Mouse (Mus musculus): Measurements from ENCODE around the gene Akap13.

The Akap13 gene

DNA sequence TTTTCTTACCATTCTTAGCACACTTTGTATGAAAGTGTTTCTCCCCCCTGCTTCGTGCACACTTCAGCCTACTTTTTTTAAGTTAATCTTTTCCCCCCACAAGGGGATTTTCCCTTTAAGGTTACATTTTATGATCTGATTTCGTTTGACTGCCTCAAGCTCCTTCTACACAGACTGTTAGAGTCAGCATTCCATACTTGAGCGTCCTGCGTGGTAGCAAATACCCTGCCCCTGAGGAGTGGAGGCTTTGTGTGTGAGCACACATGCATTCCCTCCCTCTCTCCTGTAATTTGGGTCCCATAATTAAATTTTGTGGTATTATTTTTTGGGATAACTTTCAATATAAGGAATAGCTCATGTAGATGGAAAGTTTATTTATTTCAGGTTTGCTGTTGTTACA, 103.8 kb downstream of the Akap13 start:
- DNase-seq (ENCODE audit: low spot score in 2 of 2) = no peak

DNA sequence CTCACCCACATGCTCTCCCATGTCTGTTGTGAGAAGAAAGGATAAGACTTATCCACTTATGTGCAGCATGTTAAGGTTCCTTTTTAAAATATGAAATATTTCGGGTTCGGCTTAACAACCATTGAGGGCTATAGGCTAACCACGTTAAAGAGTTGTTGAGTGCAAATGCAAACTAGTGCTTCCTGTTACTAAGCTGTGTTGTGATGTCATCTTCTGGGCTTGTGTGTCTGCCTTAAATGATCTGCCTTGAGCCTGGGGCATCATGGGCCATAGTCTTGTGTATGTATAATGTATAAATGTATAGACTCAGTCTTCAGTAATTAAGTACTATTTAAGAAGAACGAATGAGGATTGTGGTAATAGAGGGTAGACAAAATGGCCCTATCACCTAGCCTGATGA, 104.6 kb downstream of the Akap13 start:
- no peak for DNase-seq (ENCODE audit: low spot score in 2 of 2)

DNA sequence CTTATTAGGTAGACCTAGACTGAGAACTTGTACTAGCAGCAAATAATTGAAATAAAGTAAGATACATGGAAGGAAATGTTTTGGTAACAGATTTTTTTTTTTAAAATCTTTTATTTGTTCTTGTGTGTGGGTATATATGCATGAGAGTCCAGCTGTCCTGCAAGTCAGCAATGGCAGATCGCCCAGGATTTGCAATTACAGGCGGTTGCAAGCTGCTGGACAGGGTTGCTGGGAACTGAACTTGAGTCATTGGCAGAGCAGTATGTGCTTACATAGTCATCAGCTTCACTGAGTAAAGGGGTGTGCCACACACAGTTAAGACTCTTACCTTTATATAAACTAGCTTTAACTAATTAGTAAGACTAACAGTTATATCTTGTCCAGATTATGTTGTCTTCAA, 105.2 kb downstream of the Akap13 start:
- no peak for DNase-seq (ENCODE audit: low spot score in 2 of 2)

DNA sequence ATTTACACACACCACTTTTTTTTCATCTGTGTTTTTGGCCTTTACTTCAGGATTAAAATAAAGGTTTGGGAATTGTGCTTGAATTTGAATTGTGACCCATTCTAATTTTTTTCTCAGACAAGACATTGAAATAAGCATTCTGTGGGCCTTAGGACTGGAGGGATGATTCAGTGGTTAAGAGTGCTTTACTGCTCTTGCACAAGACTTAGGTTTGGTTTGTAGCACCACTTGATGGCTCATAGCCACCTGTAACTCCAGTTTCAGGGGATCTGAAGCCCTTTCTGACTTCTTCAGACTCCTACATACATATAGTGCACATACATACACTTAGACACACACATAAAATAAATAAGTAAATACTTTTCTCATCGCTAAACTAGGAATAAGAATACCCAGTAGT, 105.8 kb downstream of the Akap13 start:
- DNase-seq (ENCODE audit: low spot score in 2 of 2) = no peak

DNA sequence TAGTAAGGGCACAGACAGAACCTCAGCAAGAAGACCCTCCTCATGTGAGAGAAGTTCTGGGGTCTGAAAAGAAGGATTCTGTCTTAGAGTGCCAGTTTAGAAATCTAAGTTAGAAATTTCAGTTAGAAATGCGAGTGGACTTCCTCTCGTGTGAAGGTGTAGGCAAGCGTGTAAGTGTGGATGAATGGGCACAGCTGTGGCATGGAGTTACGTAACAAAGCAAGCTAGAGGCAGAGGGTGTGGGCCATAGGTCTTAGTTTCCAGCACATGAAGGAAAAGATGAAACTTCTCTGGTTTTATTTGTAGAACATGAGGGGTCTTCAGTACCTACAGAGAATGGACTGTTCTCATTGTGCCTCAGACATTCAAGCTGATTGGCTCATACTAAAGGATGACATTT, 112.9 kb downstream of the Akap13 start:
- DNase-seq (ENCODE audit: low spot score in 2 of 2) = no peak

DNA sequence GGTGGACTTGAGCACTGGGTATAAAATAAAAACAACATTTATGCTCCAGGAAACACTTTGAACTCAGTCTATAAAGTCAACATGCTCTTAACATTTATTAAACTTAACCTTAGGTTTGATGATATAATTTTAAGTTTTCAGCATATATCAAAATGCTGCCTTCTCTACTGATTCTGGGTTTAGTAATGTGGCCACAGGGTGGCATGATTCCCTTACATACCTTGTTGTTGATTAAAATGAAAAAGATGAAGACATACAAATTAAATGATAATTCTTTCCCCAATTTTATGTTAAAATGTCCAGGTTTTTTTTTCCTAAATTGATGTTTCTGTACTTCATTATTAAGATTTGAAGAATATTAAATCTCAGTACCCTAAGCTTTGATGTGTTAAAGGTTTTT, 113.5 kb downstream of the Akap13 start:
- DNase-seq (ENCODE audit: low spot score in 2 of 2) = no peak

DNA sequence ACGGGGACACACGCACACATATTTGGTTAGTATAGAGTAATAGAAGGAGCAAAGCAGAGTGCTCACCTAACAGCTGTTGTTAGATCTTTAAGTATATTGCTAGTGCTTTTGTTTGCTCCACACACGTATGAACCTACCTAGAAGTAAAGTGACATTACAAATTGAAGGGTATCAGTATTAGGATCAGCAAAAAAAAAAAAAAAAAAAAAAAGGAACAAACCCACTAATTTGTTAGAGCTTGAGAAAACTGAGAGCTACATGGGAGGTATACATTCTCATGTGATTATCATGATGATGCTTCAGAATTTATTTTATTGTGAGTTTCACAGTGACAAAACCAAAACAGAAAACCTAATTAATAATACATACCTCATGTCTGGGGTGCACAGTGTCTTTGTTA, 114.9 kb downstream of the Akap13 start:
- no peak for DNase-seq (ENCODE audit: low spot score in 2 of 2)

DNA sequence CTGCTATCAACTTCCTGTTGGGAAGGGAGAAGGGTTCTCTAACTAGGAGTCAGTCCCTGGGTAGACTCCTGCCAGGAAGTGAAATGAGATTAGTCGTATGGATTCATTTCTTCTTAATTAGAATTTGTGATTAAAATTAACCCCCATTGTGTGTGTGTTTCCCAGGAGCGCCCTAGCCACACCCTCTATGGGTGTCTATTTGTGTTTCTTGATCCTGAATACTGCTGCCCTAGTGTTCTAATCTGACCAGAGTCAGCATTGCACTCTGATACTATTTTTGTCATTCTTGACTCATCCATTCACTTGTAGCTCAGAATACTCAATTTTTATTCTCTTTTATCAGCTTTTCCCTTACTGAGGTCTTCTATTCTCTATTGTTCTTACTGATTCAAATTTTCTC, 115.7 kb downstream of the Akap13 start:
- no peak for DNase-seq (ENCODE audit: low spot score in 2 of 2)

DNA sequence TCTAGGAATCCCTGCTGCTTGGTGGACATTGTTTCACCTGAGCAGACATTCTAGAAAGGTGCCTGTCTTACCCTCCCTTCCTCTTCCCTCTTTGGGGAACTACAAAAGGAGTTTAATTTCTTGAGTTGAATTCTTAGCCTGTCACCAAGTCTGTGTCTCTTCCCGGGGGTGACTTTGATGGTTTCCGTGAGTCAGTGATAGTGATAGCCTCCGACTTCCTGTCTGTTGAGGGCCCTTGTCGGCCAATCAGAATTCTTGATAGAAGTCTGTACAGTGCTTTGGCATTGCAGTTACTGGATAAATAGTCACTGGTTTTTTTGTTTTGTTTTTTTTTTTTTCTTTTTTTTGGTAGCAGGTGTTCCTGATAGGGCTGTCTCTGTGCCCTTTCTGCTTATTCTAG, 116.8 kb downstream of the Akap13 start:
- no peak for DNase-seq (ENCODE audit: low spot score in 2 of 2)

DNA sequence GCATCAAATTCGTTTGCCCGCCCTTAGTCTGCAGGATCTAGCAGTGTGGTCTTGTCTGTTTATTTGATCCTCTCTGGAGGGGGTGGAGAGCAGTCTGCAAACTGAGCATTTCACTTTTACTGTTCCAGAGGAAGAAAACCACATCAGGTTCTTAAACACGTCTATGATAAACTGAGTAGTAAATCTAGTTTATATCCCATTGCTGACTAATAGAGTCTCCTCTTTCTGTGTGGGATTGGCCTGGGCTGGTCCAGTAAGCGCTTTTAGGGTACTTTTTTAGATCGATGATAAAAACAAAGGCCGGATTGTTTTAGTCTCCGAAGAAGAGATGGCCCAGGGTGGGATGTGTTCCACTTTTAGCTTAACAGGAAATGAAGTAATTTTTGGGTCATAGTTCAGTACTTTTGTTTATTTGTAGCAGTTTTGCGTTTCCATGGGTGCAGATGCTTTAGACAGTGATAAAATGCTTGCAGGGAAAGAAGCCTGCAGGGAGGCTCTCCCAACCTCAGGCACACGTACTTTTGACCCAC, 119.9 kb downstream of the Akap13 start:
- no peak for DNase-seq (ENCODE audit: low spot score in 2 of 2)

DNA sequence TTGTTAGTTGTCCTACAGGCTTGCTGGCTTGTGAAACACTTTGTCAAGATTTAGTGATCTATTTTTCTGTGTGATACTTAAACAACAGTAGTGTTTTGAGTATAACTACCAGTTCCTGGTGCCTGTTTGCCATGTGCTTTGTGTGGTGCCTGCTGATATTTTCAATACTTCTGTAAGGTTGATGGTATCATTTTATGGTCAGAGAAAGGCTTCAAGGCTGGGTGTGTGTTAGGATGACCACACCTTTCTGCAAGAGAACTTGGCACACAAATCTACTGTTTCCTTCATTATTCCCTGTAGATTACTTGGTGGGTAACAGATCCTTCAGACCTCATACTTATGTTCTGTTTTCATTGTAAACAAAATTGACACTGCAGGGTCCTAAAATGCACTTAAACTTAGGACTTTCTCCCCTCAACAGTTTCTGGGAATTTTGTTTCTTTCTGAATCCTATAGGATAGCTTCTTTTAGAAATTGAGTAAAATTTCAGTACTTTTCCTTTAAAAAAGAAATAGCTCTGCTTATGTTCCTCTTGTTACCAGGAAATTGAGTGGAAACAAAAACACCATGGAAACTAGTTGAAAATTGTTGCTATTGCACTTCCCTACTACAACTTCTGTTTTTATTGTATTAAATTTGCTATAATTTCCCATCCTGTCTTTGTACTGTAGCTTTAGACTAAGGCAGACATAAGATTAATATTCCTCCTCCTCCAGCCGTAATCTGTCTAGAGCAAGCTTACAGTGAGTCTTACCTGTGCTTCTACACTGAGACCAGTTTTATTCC, 120.7 kb downstream of the Akap13 start:
- DNase-seq (ENCODE audit: low spot score in 2 of 2) = no peak

DNA sequence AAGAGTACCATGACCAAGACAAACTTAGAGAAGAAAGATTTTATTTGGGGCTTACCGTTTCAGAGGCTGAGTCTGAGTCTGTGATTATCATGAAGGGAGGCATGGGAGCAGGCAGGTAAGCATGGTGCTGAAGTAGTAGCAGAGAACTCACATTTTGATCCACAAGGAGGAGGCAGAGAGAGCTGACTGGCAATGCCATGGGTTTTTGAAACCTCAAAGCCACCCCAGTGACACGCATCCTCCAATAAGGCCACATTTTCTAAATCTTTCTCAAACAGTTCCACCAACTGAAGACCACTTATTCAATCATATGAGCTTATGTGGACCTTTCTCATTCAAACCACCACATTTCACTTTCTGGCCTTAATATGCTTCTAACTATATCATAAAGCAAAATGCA, 121.5 kb downstream of the Akap13 start:
- no peak for DNase-seq (ENCODE audit: low spot score in 2 of 2)

DNA sequence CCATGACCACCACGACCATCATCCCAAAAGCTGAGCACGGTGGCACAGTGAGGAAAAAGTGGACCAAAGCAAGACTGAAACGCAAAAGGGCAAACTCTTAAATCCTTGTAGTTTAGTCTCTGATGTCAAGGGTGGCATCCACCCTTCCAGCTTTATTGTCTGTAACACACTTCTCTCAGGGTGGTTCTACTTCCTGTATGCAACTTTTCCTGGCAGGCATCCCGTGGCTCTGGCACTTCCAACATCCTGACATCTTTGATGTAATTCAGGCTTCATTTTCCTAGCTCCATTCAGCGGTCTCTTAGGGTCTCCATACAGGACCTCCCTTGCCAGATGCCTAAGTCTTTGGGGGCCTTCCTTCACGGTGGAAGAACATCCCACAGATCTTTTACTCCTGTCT, 122.0 kb downstream of the Akap13 start:
- DNase-seq (ENCODE audit: low spot score in 2 of 2) = no peak

DNA sequence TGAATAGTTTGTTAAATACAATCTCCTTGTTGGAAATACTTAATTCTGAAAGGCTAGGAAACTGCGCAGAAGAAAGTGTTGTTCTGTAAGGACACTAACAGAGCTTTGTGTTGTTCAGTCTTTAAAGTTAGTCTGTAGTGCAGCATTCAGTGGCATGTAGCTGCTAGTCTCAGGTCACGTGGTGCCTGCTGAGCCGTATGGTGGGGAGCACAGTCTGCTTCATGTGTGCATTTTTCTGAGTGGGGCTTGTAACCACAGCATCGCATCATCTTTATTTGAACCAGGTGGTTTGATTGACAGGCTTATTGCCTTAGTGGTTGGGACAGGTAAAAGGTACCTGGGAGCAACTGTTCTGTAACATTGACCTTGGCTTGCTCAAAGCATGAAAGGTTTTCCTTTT, 123.3 kb downstream of the Akap13 start:
- DNase-seq (ENCODE audit: low spot score in 2 of 2) = no peak

DNA sequence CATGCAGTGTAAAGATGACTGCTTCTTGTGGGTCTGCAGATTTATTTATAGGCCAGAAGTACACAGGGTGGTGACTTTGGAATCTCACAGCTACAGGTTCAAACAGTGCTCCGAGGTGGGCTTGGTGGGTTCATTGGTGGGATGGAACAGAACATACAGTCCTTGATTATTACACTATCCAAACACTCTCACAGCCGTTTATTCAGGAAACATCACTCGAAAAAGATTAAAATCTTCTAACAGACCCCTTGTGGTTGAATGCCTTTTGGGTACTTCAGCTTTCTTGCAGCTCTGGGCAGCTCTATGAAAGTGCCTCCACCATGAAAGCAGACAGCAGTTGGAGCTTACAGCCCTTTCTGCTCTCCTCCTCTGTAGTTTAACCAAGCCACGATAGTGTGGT, 126.8 kb downstream of the Akap13 start:
- DNase-seq (ENCODE audit: low spot score in 2 of 2) = no peak

DNA sequence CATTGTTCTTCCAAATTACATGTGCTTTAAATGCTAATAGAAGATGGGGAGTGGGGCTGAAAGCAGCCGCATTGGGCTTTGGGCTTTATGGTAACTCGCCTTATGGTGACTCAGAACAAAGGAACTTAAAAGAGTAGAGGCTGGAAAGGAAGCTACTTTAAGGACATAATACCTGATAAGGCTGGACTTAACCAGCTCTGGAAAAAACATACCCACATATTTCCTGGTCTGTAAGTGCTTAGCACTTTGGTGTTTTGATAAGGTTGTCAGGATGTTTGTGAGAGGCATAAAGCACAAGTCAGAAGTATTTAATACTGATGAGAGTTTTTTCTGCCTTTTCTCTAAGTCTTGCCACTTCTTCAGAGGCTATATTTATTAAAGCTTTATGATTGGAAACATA, 128.8 kb downstream of the Akap13 start:
- DNase-seq (ENCODE audit: low spot score in 2 of 2) = no peak

DNA sequence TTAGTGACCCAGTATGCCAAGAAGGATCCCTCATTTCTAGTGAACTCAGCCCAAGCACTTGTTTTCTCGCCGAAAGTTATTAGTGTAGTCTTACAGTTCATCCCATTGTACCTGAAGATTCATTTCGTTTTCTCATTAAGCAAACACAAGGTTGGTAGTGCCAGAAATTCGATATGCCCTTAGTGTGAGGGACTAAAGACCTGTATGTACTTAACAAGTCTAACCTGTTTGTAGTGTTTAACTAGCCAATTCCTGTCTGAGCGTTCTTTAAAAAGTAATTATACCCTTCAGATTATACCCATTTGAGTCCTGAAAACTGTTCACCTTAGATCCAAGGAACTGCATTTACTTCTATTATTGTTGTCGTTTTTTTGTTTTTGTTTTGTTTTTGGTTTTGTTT, 130.1 kb downstream of the Akap13 start:
- no peak for DNase-seq (ENCODE audit: low spot score in 2 of 2)

DNA sequence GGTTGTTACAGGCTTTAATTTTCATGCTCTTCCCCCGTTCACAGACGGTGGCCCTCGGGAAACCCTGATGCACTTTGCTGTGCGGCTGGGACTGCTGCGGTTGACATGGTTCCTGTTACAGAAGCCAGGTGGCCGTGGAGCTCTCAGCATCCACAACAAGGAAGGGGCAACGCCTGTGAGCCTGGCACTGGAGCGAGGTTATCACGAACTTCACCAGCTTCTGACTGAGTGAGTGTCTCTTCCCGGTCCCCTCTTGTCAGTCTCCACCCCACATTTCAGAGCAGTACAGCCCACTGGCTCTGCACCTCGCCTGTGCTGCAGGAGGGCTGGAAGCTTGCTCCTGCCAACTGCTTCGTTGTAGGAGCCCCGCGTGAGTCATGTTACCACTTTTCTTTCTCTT, 130.8 kb downstream of the Akap13 start:
- no peak for DNase-seq (ENCODE audit: low spot score in 2 of 2)

DNA sequence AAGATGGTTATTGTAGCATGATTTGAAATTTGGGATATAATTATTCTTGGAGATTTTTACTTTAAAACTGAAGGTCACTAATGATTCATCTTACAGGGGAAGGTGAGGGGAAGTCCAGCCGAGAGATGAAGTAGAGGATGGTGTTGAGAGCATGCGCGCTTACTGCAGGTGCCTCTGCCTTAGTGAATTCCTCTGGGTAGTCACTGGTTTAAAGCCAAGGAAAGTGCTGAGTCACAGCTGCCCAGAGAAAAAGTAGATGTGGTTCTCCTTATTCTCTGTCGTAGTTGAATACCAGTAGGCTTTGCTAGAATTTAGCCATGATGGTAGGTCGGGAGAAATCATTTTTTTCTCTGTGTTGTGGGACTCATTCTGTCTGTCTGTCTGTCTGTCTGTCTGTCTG, 132.4 kb downstream of the Akap13 start:
- no peak for DNase-seq (ENCODE audit: low spot score in 2 of 2)

DNA sequence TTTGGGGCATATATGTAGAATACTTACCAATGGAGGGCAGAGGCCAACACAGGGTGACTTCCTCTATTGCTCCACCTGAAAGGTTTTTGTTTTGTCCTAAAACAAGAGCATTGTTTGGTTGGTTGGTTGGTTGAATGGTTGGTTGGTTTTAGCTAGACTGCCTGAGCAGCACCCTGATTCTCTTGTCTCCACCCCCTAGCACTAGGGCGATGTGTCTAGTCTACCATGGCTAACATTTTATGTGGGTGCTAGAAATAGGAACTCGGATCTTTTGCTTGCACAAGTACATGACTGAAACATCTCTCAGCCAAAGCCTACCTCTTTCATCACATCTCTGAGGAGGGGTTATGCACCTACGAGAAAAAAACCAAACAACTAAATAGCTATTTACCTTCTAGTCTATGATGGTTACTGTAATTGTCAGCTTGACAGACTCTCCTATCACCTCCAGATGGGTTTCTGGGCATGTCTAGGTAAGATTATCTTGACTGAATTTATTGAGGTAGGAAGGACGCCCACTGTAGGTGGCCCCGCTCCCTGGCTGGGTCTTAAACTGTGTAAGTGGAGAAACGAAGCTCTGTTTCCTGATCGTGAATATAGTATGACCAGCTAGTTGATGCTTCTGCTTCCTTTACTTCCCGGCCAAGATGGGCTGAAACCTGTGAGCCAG, 134.1 kb downstream of the Akap13 start:
- DNase-seq (ENCODE audit: low spot score in 2 of 2) = no peak

DNA sequence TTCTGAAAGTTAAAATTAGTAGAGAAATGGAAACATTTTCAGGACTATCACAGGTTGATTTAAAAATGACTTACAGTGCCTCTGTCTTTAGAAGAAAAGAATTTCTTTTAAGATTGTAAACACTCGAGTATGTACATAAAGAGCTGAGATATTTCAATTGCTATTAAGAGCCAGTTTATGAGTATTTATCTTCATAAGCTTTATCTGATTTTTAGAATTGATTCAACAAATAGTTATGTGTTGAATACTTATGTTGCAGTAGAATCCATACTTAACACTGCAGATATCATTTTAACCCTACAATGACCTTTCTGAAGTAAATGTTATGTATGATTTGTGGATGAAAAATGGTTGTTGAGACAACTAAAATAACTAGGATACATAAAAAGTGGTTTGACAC, 136.6 kb downstream of the Akap13 start:
- DNase-seq (ENCODE audit: low spot score in 2 of 2) = no peak

DNA sequence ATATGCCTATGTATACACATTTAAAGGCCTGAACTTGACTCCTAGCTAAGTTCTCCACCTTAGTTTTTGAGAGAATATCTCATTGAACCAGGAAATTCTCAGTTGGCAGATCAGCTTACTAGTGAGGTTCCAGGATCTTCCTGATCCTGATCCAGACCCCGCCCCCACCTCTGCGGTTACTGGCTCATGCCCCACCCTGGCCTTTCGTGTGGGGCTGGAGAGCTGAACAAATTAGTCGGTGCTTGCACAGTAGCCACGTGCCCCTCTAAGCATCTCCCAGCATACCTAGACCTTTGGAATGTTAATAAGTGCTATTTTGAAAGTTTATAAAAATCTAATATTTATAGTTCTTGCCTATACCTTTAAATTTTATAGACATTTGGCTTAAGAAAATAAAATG, 139.5 kb downstream of the Akap13 start:
- no peak for DNase-seq (ENCODE audit: low spot score in 2 of 2)

DNA sequence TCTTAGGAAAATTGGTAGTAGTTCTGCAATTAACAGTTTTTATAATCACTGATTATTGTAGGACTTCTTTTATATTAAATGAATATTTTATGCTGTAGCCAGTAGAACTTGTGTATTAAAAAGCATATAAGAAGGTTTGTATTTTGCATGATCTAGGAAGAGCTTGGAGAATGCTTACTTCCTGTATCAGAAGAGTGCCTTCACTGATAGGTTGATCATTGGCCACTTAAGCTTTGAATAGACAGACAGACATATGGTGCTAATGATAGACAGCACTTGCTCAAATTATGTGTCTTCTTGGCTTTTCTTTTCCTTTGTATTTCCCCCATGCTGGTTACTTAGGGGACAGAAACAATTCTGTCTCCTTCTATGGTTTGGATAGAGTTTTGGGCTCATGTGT, 139.9 kb downstream of the Akap13 start:
- DNase-seq (ENCODE audit: low spot score in 2 of 2) = no peak
